Mouse (Mus musculus) liver, embryonic 12.5 days (tissue): ENCODE results near the gene Agpat1. TPM values are rescaled to one million over a fixed set of nuclear protein-coding genes. Genes with fewer than 3 reads are reported as not detected.

Experiments
- ATAC-seq: fragments of 200-750 bp; cut with Nextera tagmentation; 2 replicates; pipeline ENCODE4 v1.8.0; 2017; ENCODE audit warnings: moderate number of reproducible peaks, mild to moderate bottlenecking, moderate library complexity
- H3K27ac ChIP-seq: fragments of 300-500 bp; sonication (generic); 2 replicates; pipeline ENCODE4 v1.5.1; 2016; ENCODE audit warnings: mild to moderate bottlenecking
- H3K27me3 ChIP-seq: fragments of 300-500 bp; sonication (generic); replicated peaks from 2 replicates; pipeline ENCODE4 v1.6.1; 2016; ENCODE audit warnings: mild to moderate bottlenecking, moderate library complexity
- H3K36me3 ChIP-seq: fragments of 300-500 bp; sonication (generic); 2 replicates; pipeline ENCODE4 v1.6.1; 2016; ENCODE audit warnings: mild to moderate bottlenecking, moderate library complexity
- H3K4me1 ChIP-seq: fragments of 300-500 bp; sonication (generic); 2 replicates; pipeline ENCODE4 v1.6.1; 2016
- H3K4me2 ChIP-seq: fragments of 300-500 bp; sonication (generic); 2 replicates; pipeline ENCODE4 v1.6.1; 2016; ENCODE audit warnings: mild to moderate bottlenecking, moderate library complexity
- H3K4me3 ChIP-seq: fragments of 300-500 bp; sonication (generic); 2 replicates; pipeline ENCODE4 v1.5.1; 2016; ENCODE audit warnings: mild to moderate bottlenecking, moderate library complexity
- H3K9ac ChIP-seq: fragments of 300-500 bp; sonication (generic); 2 replicates; pipeline ENCODE4 v1.6.1; 2016; ENCODE audit warnings: mild to moderate bottlenecking, moderate library complexity
- H3K9me3 ChIP-seq: fragments of 300-500 bp; sonication (generic); replicated peaks from 2 replicates; pipeline ENCODE4 v1.6.1; 2016; ENCODE audit warnings: mild to moderate bottlenecking, moderate library complexity
- WGBS: fragments of 180-500 bp; shearing (Covaris S2); methylation state at CpG from one replicate; pipeline ENCODE4 v1.1.7; 2016; ENCODE audit not compliant: insufficient replicate concordance; 5-methylcytosine and 5-hydroxymethylcytosine counted together
- polyA plus RNA-seq: library from polyadenylated mRNA; unstranded; fragments of >200 nt; fragmentation: Nextera tagmentation; extraction: Ambion mirVana; gene quantifications from 2 replicates; pipeline ENCODE4 v1.2.1, GENCODE M21; 2016

The Agpat1 gene
- polyA plus RNA-seq, 1 experiment from 2014 or later = 31.7 TPM

- H3K27me3 ChIP-seq = peaks cover 76% of the 10 kb centered on the region
- no peaks in the 10 kb centered on the region for H3K36me3 ChIP-seq
- no peak overlapping the region for H3K4me3 ChIP-seq
- no peak overlapping the region for H3K9ac ChIP-seq
- WGBS = 33% methylated on average over 10 of the region's 11 CpGs
- no peaks in the 10 kb centered on the region for H3K9me3 ChIP-seq
- no peak for ATAC-seq
- H3K4me2 ChIP-seq = no peak overlapping the region
- H3K27ac ChIP-seq = no peak overlapping the region
- H3K4me1 ChIP-seq = peaks cover 18% of the 10 kb centered on the region; the same call in 1 of the 2 replicates
Measured at GRCm38 (mm10) chr17:34660259-34660820, 56.3 kb downstream of the Agpat1 start.

DNA sequence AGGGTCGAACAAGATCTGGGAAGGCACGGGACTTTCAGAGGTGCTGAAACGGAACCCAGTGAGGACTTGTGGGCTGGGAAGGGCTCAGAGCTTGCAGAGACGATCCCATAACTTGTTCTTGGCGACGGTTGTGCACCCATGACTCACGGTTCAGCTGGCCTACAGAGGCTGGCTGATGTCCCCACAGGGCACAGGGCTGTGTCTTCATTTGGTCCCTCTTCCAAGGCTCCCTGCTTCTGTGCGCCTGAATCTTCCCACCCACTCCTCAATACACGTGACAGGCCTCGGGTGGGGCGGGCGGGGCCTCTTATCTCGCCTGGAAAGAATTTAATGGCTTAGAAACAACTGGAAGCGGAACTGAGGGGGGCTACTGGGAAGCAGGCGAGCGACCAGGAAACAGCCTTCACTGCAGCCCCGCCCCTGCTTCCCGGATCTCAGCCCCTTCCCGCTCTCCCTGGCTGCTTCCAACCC is 57.1 kb downstream of the Agpat1 start:
- no peaks in the 10 kb centered on the region for H3K36me3 ChIP-seq
- ATAC-seq = no peak
- H3K27me3 ChIP-seq = peaks cover 83% of the 10 kb centered on the region
- H3K4me1 ChIP-seq = peaks cover 14% of the 10 kb centered on the region; the same call in 1 of the 2 replicates
- peak overlapping the region; percentile 12; the same call in 1 of the 2 replicates for H3K4me2 ChIP-seq
- no peaks in the 10 kb centered on the region for H3K9me3 ChIP-seq
- WGBS = 4% methylated on average over 19 of the region's 19 CpGs
- no peak overlapping the region for H3K4me3 ChIP-seq
- no peak overlapping the region for H3K9ac ChIP-seq
- H3K27ac ChIP-seq = no peak overlapping the region

- no peak overlapping the region for H3K4me3 ChIP-seq
- peaks cover 78% of the 10 kb centered on the region for H3K27me3 ChIP-seq
- ATAC-seq = no peak
- H3K9me3 ChIP-seq = no peaks in the 10 kb centered on the region
- no peaks in the 10 kb centered on the region for H3K36me3 ChIP-seq
- H3K9ac ChIP-seq = no peak overlapping the region
- H3K4me1 ChIP-seq = peaks cover 14% of the 10 kb centered on the region; the same call in 1 of the 2 replicates
- H3K27ac ChIP-seq = no peak overlapping the region
- H3K4me2 ChIP-seq = no peak overlapping the region
- WGBS = 68% methylated on average over 1 of the region's 1 CpGs
Measured at GRCm38 (mm10) chr17:34662468-34662867, 58.4 kb downstream of the Agpat1 start.

DNA sequence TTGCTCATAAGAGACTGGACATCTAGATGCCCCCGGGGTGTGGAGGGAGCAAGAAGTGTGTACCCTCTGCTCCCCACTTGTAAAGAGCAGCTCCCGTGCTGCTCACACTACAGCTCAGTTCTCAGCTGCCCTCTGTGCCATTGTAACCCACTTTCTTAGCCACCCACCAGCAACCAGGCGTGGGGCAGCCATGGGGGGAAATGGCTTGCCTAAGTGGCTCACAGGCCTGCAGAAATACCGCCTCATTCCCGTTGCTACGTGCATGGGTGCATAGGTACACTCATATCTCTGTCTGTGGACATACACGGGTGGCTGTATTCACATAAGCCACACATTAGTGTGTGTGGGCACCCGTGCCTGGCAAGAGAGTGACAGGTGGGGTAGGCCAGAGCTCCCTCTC is 58.9 kb downstream of the Agpat1 start:
- H3K27me3 ChIP-seq = peaks cover 73% of the 10 kb centered on the region
- no peak overlapping the region for H3K27ac ChIP-seq
- no peaks in the 10 kb centered on the region for H3K9me3 ChIP-seq
- H3K4me1 ChIP-seq = peaks cover 14% of the 10 kb centered on the region; the same call in 1 of the 2 replicates
- H3K36me3 ChIP-seq = no peaks in the 10 kb centered on the region
- no peak for ATAC-seq
- 53% methylated on average over 8 of the region's 8 CpGs for whole genome bisulfite sequencing
- no peak overlapping the region for H3K9ac ChIP-seq
- no peak overlapping the region for H3K4me3 ChIP-seq
- no peak overlapping the region for H3K4me2 ChIP-seq

Other genes starting within 250 kb of the Agpat1 start
- gene Btnl2, start 249.4 kb upstream of the Agpat1 start, polyA plus RNA-seq = 0.07 TPM in 1 of 2 replicates, not detected in the other
- not detected in 2 replicates for gene Btnl1, start 227.1 kb upstream of the Agpat1 start, polyA plus RNA-seq
- 0.18 and 0.31 TPM in 2 replicates for gene BC051142, start 205.4 kb upstream of the Agpat1 start, polyA plus RNA-seq
- not detected in 2 replicates for gene Btnl4, start 126.9 kb upstream of the Agpat1 start, polyA plus RNA-seq
- not detected in 2 replicates for gene Btnl6, start 86.9 kb upstream of the Agpat1 start, polyA plus RNA-seq
- gene Notch4, start 40.0 kb upstream of the Agpat1 start, polyA plus RNA-seq = 1.7 and 2.0 TPM in 2 replicates
- 10.7 and 11.0 TPM in 2 replicates for gene Gpsm3, start 14.5 kb upstream of the Agpat1 start, polyA plus RNA-seq
- gene Pbx2, start 13.0 kb upstream of the Agpat1 start, polyA plus RNA-seq = 6.9 and 8.3 TPM in 2 replicates
- 1.3 and 1.5 TPM in 2 replicates for gene Ager, start 6.4 kb upstream of the Agpat1 start, polyA plus RNA-seq
- gene Rnf5, start 572 bp upstream of the Agpat1 start, polyA plus RNA-seq = 94.8 and 101 TPM in 2 replicates
- 0.45 and 0.50 TPM in 2 replicates for gene Egfl8, start 11.7 kb downstream of the Agpat1 start, polyA plus RNA-seq
- gene Ppt2, start 24.2 kb downstream of the Agpat1 start, polyA plus RNA-seq = 13.7 and 13.9 TPM in 2 replicates
- not detected in 2 replicates for gene Prrt1, start 25.3 kb downstream of the Agpat1 start, polyA plus RNA-seq
- 6.7 and 7.1 TPM in 2 replicates for gene Fkbpl, start 40.5 kb downstream of the Agpat1 start, polyA plus RNA-seq
- 37.0 and 37.3 TPM in 2 replicates for gene Atf6b, start 42.9 kb downstream of the Agpat1 start, polyA plus RNA-seq
- gene Tnxb, start 66.3 kb downstream of the Agpat1 start, polyA plus RNA-seq = 0.04 and 0.05 TPM in 2 replicates
- 0.42 and 0.61 TPM in 2 replicates for gene C4b, start 139.6 kb downstream of the Agpat1 start, polyA plus RNA-seq
- gene Cyp21a1, start 200.3 kb downstream of the Agpat1 start, polyA plus RNA-seq = not detected in 2 replicates
- gene Stk19, start 232.7 kb downstream of the Agpat1 start, polyA plus RNA-seq = 18.0 and 18.6 TPM in 2 replicates
- gene Dxo, start 232.8 kb downstream of the Agpat1 start, polyA plus RNA-seq = 37.0 and 38.8 TPM in 2 replicates
- 34.0 and 39.5 TPM in 2 replicates for gene Skiv2l, start 245.9 kb downstream of the Agpat1 start, polyA plus RNA-seq
- 69.3 and 72.0 TPM in 2 replicates for gene Nelfe, start 246.1 kb downstream of the Agpat1 start, polyA plus RNA-seq